Mouse (Mus musculus): ENCODE data around the gene Evl.

GRCm38 (mm10) chr12:108674502-108674901 is 120.0 kb downstream of the Evl start:
- no peak for TF ChIP-seq CTCF (IDR thresholded peaks at IDR 0.05; ENCODE audit: extremely low read depth, insufficient read depth, insufficient read length, insufficient replicate concordance)
- no peak for TF ChIP-seq POLR2A (IDR thresholded peaks at IDR 0.05; ENCODE audit: low read depth, low read length)

Data from spleen, adult 2 months (tissue).